34 mouse cellular contexts compared by ENCODE assay signal in the genomic region with DNA sequence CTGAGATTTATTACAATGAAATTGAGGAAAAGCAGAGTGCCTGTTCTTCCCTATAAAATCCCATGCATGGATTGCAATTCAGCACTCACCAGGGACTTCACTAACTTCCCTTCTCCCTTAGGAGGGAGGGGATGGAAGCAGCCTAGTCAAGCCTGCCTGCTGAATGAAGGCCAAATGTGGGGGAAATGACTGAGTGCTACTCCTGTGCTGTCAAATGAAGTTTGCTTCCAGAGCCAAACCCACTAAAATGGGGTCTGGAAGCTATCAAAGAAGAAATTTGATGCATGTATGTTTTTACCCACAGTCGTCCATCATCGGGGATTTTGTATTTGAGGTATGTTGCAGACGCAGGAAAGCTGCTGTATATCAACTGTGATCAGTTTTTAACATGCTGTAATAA. TPM values are rescaled to one million over a fixed set of nuclear protein-coding genes. Genes with fewer than 3 reads are reported as not detected.
DNase-seq lines count a peak whose midpoint lies in the region; ATAC-seq and TF ChIP-seq lines count a peak whose summit lies in the region.
"Had no signal": no experiment of that assay in that cellular context is flagged by ENCODE, and none has a peak within 500 bp of the region (broad histone marks: within the 10 kb centered on the region; RNA-seq: fewer than 3 reads in every experiment).

No protein-coding gene starts in this region.

- ATAC-seq in limb, embryonic 13.5 days (ENCODE audit: low FRiP score, low read depth): peak; percentile 93
- no peak for ATAC-seq in frontal cortex, adult (ENCODE audit: low TSS enrichment)
- ATAC-seq: forebrain, embryonic 15.5 days; lung, postnatal 0 days; Patski had no signal

- H3K27ac ChIP-seq in limb, embryonic 13.5 days: no peak overlapping the region
- H3K27ac ChIP-seq: forebrain, embryonic 10.5 days; forebrain, embryonic 15.5 days; heart, adult 2 months; hindbrain, embryonic 13.5 days; layer of hippocampus, adult 2 months; left cerebral cortex, adult 2 months; limb, embryonic 15.5 days; liver, embryonic 13.5 days had no signal

- no peak for TF ChIP-seq CTCF in brain, embryonic 14.5 days (IDR thresholded peaks at IDR 0.05; ENCODE audit: borderline replicate concordance, extremely low read depth, insufficient read depth, insufficient read length)

- no peak overlapping the region for H3K4me2 ChIP-seq in limb, embryonic 13.5 days (replicated peaks)
- H3K4me2 ChIP-seq: forebrain, embryonic 15.5 days; heart, embryonic 12.5 days; hindbrain, embryonic 13.5 days; limb, embryonic 15.5 days; liver, embryonic 13.5 days had no signal

- no peaks in the 10 kb centered on the region for H3K36me3 ChIP-seq in limb, embryonic 13.5 days
- H3K36me3 ChIP-seq: forebrain, embryonic 10.5 days; forebrain, embryonic 15.5 days; G1E; heart, embryonic 12.5 days; hindbrain, embryonic 13.5 days; limb, embryonic 15.5 days; liver, embryonic 13.5 days had no signal

- no peaks in the 10 kb centered on the region for H3K9me3 ChIP-seq in limb, embryonic 13.5 days
- H3K9me3 ChIP-seq: forebrain, embryonic 10.5 days; forebrain, embryonic 15.5 days; G1E; heart, embryonic 12.5 days; hindbrain, embryonic 13.5 days; limb, embryonic 15.5 days; liver, embryonic 13.5 days; megakaryocyte, embryonic 14.5 days had no signal

- 38% methylated on average over 3 of the region's 3 CpGs for WGBS in limb, embryonic 13.5 days

- H3K27me3 ChIP-seq in limb, embryonic 13.5 days: peaks cover 5% of the 10 kb centered on the region; the same call in 1 of the 2 replicates
- H3K27me3 ChIP-seq: forebrain, embryonic 15.5 days; heart, embryonic 12.5 days; hindbrain, embryonic 13.5 days; limb, embryonic 15.5 days; liver, embryonic 13.5 days had no signal

- no peak for TF ChIP-seq POLR2A in brain, embryonic 14.5 days (IDR thresholded peaks at IDR 0.05; ENCODE audit: borderline replicate concordance, extremely low read depth, insufficient read depth, insufficient read length, poor library complexity, severe bottlenecking)

- DNase-seq in embryo, embryonic 10.5 days (ENCODE audit: low spot score): peak; percentile 8
- DNase-seq in embryo, embryonic 10 days (ENCODE audit: low spot score): no peak
- DNase-seq in brain, embryonic 14.5 days (ENCODE audit: low read depth): peak; percentile 4
- peak; percentile 55 for DNase-seq in forelimb bud, embryonic 11.5 days (ENCODE audit: low read depth, low spot score)
- DNase-seq in retina, embryonic 14.5 days (ENCODE audit: low spot score): no peak
- DNase-seq in cerebellum, postnatal 25 days: no peak
- DNase-seq: adrenal gland, postnatal 14 days; cerebellum, adult 2 months; cerebellum, postnatal 14 days; heart, adult 2 months; heart, postnatal 4 days; kidney, adult 2 months; kidney, postnatal 36 days; liver, embryonic 13.5 days; lung, adult 18-20 months; lung, postnatal 4 days; midbrain, embryonic 14.5 days; retina, postnatal 1 day; right cerebral cortex, postnatal 14 days; thymus, postnatal 4 days had no signal

- H3K4me3 ChIP-seq in limb, embryonic 13.5 days: no peak overlapping the region
- H3K4me3 ChIP-seq: forebrain, embryonic 10.5 days; forebrain, embryonic 15.5 days; heart, adult 2 months; heart, embryonic 12.5 days; hindbrain, embryonic 13.5 days; layer of hippocampus, adult 2 months; left cerebral cortex, adult 2 months; limb, embryonic 15.5 days; liver, embryonic 13.5 days; megakaryocyte, embryonic 14.5 days had no signal

- H3K9ac ChIP-seq in limb, embryonic 13.5 days: no peak overlapping the region
- H3K9ac ChIP-seq: forebrain, embryonic 15.5 days; heart, embryonic 12.5 days; hindbrain, embryonic 13.5 days; limb, embryonic 15.5 days; liver, embryonic 13.5 days had no signal

- H3K4me1 ChIP-seq in limb, embryonic 13.5 days: no peaks in the 10 kb centered on the region
- H3K4me1 ChIP-seq: forebrain, embryonic 10.5 days; forebrain, embryonic 15.5 days; heart, embryonic 12.5 days; hindbrain, embryonic 13.5 days; limb, embryonic 15.5 days; liver, embryonic 13.5 days had no signal

RNA-seq across cellular contexts. Expression of gene Lhfpl1, which starts 53.0 kb away (rescaled TPM):
- 0.12 and 0.20 TPM in 2 replicates for polyA plus RNA-seq in brain, embryonic 14.5 days (2012; rRNA removed)
- polyA plus RNA-seq in limb, embryonic 13.5 days (2015; fragmentation: Nextera tagmentation; extraction: Ambion mirVana): 6.5 and 8.2 TPM in 2 replicates
- polyA plus RNA-seq: forebrain, embryonic 15.5 days; G1E; heart, adult 2 months; Patski; small intestine, adult 2 months had no signal

Comparison
In these comparisons a context has a peak if more than half of its experiments do, and no peak if none do; other contexts are left out.
1. DNase-seq: peak in embryo, embryonic 10.5 days (single experiment), brain, embryonic 14.5 days (single experiment) and forelimb bud, embryonic 11.5 days (single experiment); none in embryo, embryonic 10 days (single experiment), retina, embryonic 14.5 days (single experiment) and cerebellum, postnatal 25 days (0 of 2).